Mouse (Mus musculus) small intestine, adult 2 months (tissue): ENCODE data around the gene Fam111a.

Experiments used
- CTCF ChIP-seq: fragments of 200-500 bp; IDR thresholded peaks from 2 replicates; pipeline ENCODE4 v1.5.1; 2012; ENCODE audit warnings: low read depth, mild to moderate bottlenecking, control low read depth, inconsistent platforms, low read length, moderate library complexity, mixed read lengths; ENCODE audit not compliant: insufficient replicate concordance, insufficient read length; ENCODE audit errors: extremely low read depth
- POLR2A ChIP-seq: fragments of 200-500 bp; IDR thresholded peaks from 2 replicates; pipeline ENCODE4 v1.6.1; 2012; ENCODE audit warnings: low read depth, mild to moderate bottlenecking, control low read depth, inconsistent platforms, low read length, moderate library complexity

- TF ChIP-seq CTCF: no peak
- no peak for TF ChIP-seq POLR2A
Observed at GRCm38 (mm10) chr19:12567011-12567410, 21.5 kb downstream of the Fam111a start.
